Mouse (Mus musculus) megakaryocyte-erythroid progenitor cell, adult 5-6 weeks (primary cell): Measurements from ENCODE around the gene Impdh1. TPM values are rescaled to one million over a fixed set of nuclear protein-coding genes. Genes with fewer than 3 reads are reported as not detected.

Experiments used
- ATAC-seq: replicated peaks from 2 replicates; pipeline ENCODE4 v1.8.0; 2016; ENCODE audit warnings: mild to moderate bottlenecking, inconsistent platforms; ENCODE audit not compliant: severe bottlenecking, poor library complexity, low FRiP score, low TSS enrichment
- total RNA-seq, 2 experiments: library from RNA; stranded (forward) in 1 of 2; stranded (reverse) in 1 of 2; fragments of 200-1000, 215-1000 nt in 1 of 2; fragments of >200 nt in 1 of 2; fragmentation: Nextera tagmentation in 1 of 2; gene quantifications; 2 replicates each; pipeline ENCODE4 v1.2.3; 2014 to 2017

Gene Impdh1
- total RNA-seq, 2 experiments from 2014 or later: 19.5 to 56.9 TPM

- ATAC-seq: no peak
These were observed 1.4 kb downstream of the Impdh1 start for GRCm38 (mm10) chr6:29214776-29215175.

- ATAC-seq: no peak
These were observed 1.9 kb downstream of the Impdh1 start for GRCm38 (mm10) chr6:29214245-29214644.

GRCm38 (mm10) chr6:29213436-29213835 is 2.7 kb downstream of the Impdh1 start:
- no peak for ATAC-seq

GRCm38 (mm10) chr6:29211806-29212492 is 4.2 kb downstream of the Impdh1 start:
- peak; percentile 81 for ATAC-seq

- ATAC-seq: no peak
These were observed 5.0 kb downstream of the Impdh1 start for GRCm38 (mm10) chr6:29211146-29211545.

GRCm38 (mm10) chr6:29210231-29210936 is 5.8 kb downstream of the Impdh1 start:
- no peak for ATAC-seq

GRCm38 (mm10) chr6:29208178-29208577 is 8.0 kb downstream of the Impdh1 start:
- no peak for ATAC-seq

- ATAC-seq: no peak
These were observed 9.1 kb downstream of the Impdh1 start for GRCm38 (mm10) chr6:29207017-29207416.

- ATAC-seq: no peak
These were observed 10.2 kb downstream of the Impdh1 start for GRCm38 (mm10) chr6:29206006-29206405.

GRCm38 (mm10) chr6:29204932-29205614 is 11.1 kb downstream of the Impdh1 start:
- ATAC-seq: 0 out of 2 replicates have a peak, but pooled peaks have one; percentile 32

GRCm38 (mm10) chr6:29203861-29204585 is 12.1 kb downstream of the Impdh1 start:
- no peak for ATAC-seq

- ATAC-seq: no peak
These were observed 13.1 kb downstream of the Impdh1 start for GRCm38 (mm10) chr6:29203096-29203495.

GRCm38 (mm10) chr6:29201988-29202387 is 14.2 kb downstream of the Impdh1 start:
- ATAC-seq: no peak

GRCm38 (mm10) chr6:29201341-29201740 is 14.8 kb downstream of the Impdh1 start:
- no peak for ATAC-seq

GRCm38 (mm10) chr6:29200496-29200895 is 15.7 kb downstream of the Impdh1 start:
- ATAC-seq: no peak

- ATAC-seq: peak; percentile 63
These were observed 16.8 kb downstream of the Impdh1 start for GRCm38 (mm10) chr6:29199223-29199855.

- ATAC-seq: peak; percentile 82
These were observed 17.6 kb downstream of the Impdh1 start for GRCm38 (mm10) chr6:29198309-29199222.
